ENCODE assay signal across 9 mouse cellular contexts in genomic region chr10:26494380-26494781, GRCm38 (mm10).
DNase-seq lines count a peak whose midpoint lies in the region; ATAC-seq lines count a peak whose summit lies in the region.
"Had no signal": no experiment of that assay in that cellular context is flagged by ENCODE, and none has a peak within 500 bp of the region (broad histone marks: within the 10 kb centered on the region; RNA-seq: fewer than 3 reads in every experiment).

No protein-coding gene starts in this region.

- no peak overlapping the region for H3K4me3 ChIP-seq in heart, embryonic 10.5 days
- H3K4me3 ChIP-seq in intestine, embryonic 14.5 days (ENCODE audit: low read depth, low read length): no peak overlapping the region
- no peak overlapping the region for H3K4me3 ChIP-seq in limb, embryonic 11.5 days (ENCODE audit: low read depth, low read length)
- H3K4me3 ChIP-seq: limb, embryonic 12.5 days had no signal

- peak overlapping the region; percentile 3; the same call in 1 of the 2 replicates for H3K4me2 ChIP-seq in intestine, embryonic 14.5 days (ENCODE audit: low read length)
- H3K4me2 ChIP-seq in limb, embryonic 11.5 days (ENCODE audit: low read depth, severe bottlenecking): no peak overlapping the region
- H3K4me2 ChIP-seq: limb, embryonic 12.5 days had no signal

- no peaks in the 10 kb centered on the region for H3K9me3 ChIP-seq in heart, embryonic 10.5 days
- H3K9me3 ChIP-seq in intestine, embryonic 14.5 days (ENCODE audit: control insufficient read depth, low read length): no peaks in the 10 kb centered on the region
- no peaks in the 10 kb centered on the region for H3K9me3 ChIP-seq in limb, embryonic 11.5 days (ENCODE audit: control insufficient read depth, low read length)
- H3K9me3 ChIP-seq: limb, embryonic 12.5 days had no signal

- no peaks in the 10 kb centered on the region for H3K27me3 ChIP-seq in heart, embryonic 10.5 days (ENCODE audit: insufficient read depth, poor library complexity, severe bottlenecking)
- no peaks in the 10 kb centered on the region for H3K27me3 ChIP-seq in intestine, embryonic 14.5 days (replicated peaks; ENCODE audit: control insufficient read depth, insufficient read depth, low read length)
- no peaks in the 10 kb centered on the region for H3K27me3 ChIP-seq in limb, embryonic 11.5 days (ENCODE audit: control insufficient read depth, insufficient read depth, low read length)
- H3K27me3 ChIP-seq: limb, embryonic 12.5 days had no signal

- WGBS in heart, embryonic 10.5 days: 58% methylated on average over 9 of the region's 9 CpGs
- 43% methylated on average over 9 of the region's 9 CpGs for WGBS in intestine, embryonic 14.5 days
- WGBS in limb, embryonic 11.5 days: 68% methylated on average over 9 of the region's 9 CpGs

- DNase-seq in heart, adult 18-20 months: peak; percentile 8 to 40
- no peak for DNase-seq in heart, embryonic 10.5 days (ENCODE audit: low spot score)
- DNase-seq in Muller cell, postnatal 12 days (ENCODE audit: inconsistent ontology term): peak; percentile 77
- DNase-seq in embryo, embryonic 9.5 days (ENCODE audit: extremely low spot score): peak; percentile 28
- DNase-seq in intestine, embryonic 14.5 days (ENCODE audit: low spot score): peak; percentile 67
- peak; percentile 36 for DNase-seq in limb, embryonic 11.5 days (ENCODE audit: low spot score)
- DNase-seq in thymus, postnatal 0 days (ENCODE audit: low spot score): peak; percentile 61

- H3K4me1 ChIP-seq in heart, embryonic 10.5 days: no peaks in the 10 kb centered on the region
- H3K4me1 ChIP-seq in intestine, embryonic 14.5 days (replicated peaks; ENCODE audit: control insufficient read depth, insufficient read depth, low read length): no peaks in the 10 kb centered on the region
- 0 out of 2 replicates have a peak, but pooled peaks cover 3% of the 10 kb centered on the region for H3K4me1 ChIP-seq in limb, embryonic 11.5 days (ENCODE audit: control insufficient read depth, insufficient read depth, low read length)
- H3K4me1 ChIP-seq: limb, embryonic 12.5 days had no signal

- ATAC-seq in intestine, embryonic 14.5 days (replicated peaks; ENCODE audit: low FRiP score, low TSS enrichment, low read depth): peak; percentile 79
- ATAC-seq in limb, embryonic 11.5 days (ENCODE audit: insufficient number of reproducible peaks, low FRiP score, low TSS enrichment, low read depth): no peak
- ATAC-seq in monocyte, adult 5-6 weeks (replicated peaks; ENCODE audit: insufficient number of reproducible peaks, low FRiP score, low TSS enrichment, poor library complexity, severe bottlenecking): peak; percentile 61; the same call in 1 of the 2 replicates

- H3K9ac ChIP-seq in intestine, embryonic 14.5 days (ENCODE audit: low read length): no peak overlapping the region
- H3K9ac ChIP-seq in limb, embryonic 11.5 days (ENCODE audit: low read length): no peak overlapping the region
- H3K9ac ChIP-seq: limb, embryonic 12.5 days had no signal

- no peaks in the 10 kb centered on the region for H3K36me3 ChIP-seq in heart, embryonic 10.5 days
- no peaks in the 10 kb centered on the region for H3K36me3 ChIP-seq in intestine, embryonic 14.5 days (ENCODE audit: control insufficient read depth, insufficient read depth, low read length)
- no peaks in the 10 kb centered on the region for H3K36me3 ChIP-seq in limb, embryonic 11.5 days (ENCODE audit: control insufficient read depth, insufficient read depth, low read length)
- H3K36me3 ChIP-seq: limb, embryonic 12.5 days had no signal

- no peak overlapping the region for H3K27ac ChIP-seq in heart, embryonic 10.5 days
- H3K27ac ChIP-seq in intestine, embryonic 14.5 days (ENCODE audit: low read depth): no peak overlapping the region
- no peak overlapping the region for H3K27ac ChIP-seq in limb, embryonic 11.5 days (replicated peaks; ENCODE audit: low read depth, low read length)
- H3K27ac ChIP-seq: limb, embryonic 12.5 days had no signal
